Mouse (Mus musculus) adrenal gland (tissue): Measurements from ENCODE around the gene Dusp8.

Experiments used
- intact Hi-C: fragments of 180-260 bp; cut with DNase I; formaldehyde crosslinking; loops from one replicate; pipeline ENCODE4 v1.15.1; 2025

Gene Dusp8

DNA sequence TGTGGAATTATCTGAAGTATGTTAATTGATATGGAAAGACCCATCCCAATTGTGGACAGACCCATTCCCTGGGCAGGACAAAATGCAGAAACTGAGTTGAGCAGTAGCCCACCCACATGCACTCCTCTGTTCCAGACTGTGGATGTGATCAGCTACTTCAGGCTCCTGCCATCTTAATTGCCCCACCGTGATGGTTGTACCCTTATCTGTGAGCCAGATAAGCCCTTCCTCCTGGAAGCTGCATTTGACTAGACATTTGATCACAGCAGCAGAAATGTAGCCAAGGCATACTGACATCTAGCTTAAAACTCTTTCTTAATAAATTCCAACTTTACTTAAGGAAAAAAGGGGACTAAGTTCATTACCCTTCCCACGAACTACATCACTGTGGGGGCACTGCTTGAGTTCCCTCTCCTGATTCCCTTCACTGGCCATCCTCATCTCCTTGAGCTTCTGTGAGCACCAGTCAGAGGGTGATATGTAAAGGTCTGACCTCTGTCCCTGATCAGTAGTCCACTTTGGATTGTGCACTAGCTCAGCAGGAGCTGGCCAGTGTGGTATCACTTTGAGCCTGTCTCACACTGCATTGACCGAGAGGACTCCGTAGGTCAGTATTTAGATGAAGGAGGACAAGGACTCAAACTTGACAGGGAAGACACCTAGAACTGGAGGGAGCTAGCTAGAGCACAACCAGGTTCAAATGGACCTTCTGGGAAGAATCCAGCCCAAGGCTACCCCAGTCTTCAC is 9.3 kb downstream of the Dusp8 start:
- intact Hi-C loops = no loop called here

DNA sequence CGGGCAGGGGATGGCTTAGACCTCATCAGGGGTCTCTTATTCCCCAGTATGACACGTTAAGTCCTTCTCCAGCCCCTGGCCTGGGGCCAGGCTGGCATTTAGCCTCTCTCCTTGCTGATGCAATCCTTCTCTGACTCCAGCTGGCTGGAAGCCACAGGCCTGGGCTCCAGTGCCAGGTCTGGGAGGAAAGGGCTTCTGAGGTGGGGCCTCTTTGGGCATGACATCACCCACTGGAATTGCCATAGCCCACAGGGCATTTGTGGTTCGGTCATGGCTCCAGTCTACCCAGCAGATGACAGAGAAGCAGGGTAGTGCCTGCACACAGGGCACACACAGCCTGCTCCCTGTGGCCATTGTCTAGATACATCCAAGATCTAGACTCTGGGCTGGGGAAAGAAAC is 10.8 kb downstream of the Dusp8 start:
- intact Hi-C loops = no loop called here

DNA sequence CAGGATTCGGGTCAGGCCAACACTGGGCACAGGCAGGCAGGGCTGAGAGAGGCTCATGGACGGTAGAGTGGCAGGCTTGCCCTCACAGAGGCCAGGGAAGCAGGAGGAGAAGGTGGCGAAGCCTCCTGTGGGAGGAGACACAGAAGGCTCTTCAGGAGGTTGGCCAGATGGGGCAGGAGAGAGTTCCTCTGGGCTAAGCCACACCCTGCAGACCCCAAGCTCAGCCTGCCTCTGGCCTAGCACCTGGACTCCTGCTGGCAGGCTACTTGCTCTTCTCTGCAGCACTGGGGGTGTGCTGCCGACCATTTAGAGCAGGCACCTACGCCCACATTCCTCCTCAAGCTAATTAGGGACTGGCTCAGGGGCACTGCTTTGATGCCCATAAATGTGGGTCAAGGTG is 11.2 kb downstream of the Dusp8 start:
- intact Hi-C loops = no loop called here

DNA sequence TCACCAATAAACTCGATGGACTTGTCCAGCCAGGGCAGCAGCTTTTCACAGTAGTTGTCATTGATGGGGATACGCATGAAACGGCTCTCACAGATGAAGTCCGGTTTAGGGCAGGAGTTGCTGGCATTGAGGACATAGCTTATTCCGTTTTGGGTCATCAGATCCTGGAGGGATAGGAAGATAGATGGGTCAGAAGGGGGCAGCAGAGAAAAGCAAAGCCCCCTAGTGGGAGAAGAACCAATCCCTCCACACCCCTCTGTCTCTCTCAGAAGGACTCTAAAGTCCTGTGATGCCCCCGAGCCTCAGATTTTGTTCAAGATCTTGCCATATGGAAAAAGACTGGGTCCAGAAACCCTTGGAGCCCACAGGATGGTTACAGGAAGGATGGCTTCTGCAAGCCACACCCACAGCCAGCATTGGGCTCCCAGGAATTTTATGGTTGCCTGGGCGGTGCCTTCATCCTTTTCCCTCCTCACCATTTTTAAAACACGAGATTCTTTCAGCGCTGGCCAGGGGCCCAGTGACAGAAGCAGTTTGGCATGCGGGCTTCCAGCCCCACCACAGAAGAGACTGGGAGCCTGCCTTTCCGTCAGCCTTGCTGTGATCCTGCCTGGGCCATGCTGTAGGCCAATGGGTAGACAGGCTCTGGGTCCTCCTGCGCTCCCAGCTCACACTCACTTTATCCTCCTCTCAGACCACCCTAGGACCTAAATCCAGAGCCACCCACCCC is 11.9 kb downstream of the Dusp8 start:
- intact Hi-C loops = no loop called here

DNA sequence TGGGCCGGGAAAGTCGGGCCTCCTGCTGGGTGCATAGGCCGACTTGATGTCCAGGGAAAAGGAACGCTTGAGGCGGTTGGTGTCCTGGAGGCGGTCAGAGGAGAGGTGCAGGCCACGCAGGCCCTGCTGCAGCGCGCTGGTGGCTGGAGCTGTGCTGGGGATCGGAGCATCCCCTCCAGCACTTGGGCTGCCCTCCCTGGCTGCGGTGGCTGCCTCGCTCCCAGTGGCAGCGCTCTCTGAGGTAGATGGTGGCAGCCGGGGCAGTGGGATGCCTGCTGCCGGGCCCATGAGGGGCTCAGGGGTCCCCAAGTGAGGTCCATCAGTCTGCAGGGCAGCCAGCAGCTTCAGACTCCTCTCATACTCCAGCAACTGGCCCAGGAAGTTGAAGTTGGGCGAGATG is 13.0 kb downstream of the Dusp8 start:
- intact Hi-C loops = no loop called here

DNA sequence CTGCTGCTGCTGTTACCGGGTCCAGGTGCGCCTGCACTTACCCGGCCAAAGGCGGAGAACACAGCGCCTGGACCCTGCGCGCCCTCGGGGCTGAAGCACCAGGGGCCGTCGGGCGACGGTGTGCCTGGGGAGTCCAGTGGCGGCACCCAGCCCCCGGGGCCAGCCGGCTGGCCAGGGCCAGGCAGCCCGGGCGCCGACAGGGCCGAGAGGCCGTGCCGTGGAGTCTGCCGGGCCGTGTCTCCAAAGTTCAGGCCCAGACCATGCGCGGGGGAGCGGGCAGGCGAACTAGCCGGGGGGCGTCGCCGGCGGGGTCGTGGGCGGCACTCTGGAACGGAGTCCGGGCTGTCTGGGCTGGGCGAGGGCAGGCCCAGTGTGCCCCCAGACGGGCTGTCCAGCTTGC is 13.5 kb downstream of the Dusp8 start:
- intact Hi-C loops = no loop called here

DNA sequence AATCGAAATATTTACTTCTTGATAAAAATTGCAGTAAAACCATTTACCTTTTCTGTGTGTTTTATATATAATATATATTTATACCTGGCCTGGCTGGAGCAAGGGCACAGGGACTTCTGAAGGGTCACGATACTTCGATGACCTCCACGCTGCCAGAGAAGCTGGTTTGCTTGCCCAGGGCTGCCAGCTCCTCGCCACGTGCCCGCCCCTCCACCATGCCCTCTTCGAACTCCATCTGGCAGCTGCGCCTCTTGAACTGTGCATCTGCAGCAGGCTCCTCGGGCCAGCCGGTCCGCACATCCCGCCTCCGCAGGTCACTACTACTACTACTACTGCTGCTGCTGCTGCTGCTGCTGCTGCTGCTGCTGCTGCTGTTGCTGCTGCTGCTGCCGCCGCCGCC is 13.9 kb downstream of the Dusp8 start:
- intact Hi-C loops = no loop called here

DNA sequence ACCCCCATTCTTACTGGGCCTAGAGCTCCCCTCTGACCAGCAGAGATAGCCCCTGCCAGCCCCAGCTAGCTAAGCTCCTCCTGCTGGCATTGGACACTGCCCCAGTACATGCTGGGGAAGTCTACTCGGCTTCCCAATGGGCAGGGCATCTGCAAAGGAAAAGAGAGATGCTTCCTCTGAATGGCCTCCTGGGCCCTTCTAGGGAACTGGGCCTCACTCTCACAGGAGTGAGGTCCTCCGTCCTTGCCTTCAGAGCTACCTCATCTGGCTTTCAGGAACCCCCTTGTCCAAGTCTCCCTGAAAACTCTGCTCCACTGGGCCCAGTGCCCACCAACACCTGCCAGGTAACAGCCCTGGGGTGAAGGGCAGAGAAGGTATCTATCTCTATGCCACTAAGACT is 14.8 kb downstream of the Dusp8 start:
- intact Hi-C loops = no loop called here

DNA sequence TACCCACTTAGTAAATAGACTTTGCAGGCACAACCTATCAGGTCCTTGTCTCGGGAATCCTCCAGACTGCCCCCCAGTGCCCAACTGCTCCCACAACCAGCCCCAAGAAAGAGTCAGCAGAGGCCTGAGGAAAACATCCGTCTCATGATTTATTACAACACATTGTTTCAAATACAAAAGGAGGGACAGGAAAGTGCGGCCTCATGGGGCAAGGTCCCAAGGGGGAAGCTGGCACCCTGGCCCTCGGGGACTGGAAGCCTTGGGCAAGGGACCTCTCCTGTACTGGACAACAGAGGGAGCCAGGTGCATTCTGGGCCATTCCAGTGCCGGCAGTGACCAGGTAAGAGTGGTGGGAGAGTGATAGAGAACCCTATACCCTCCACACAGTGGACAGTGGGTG is 16.3 kb downstream of the Dusp8 start:
- intact Hi-C loops = no loop called here

DNA sequence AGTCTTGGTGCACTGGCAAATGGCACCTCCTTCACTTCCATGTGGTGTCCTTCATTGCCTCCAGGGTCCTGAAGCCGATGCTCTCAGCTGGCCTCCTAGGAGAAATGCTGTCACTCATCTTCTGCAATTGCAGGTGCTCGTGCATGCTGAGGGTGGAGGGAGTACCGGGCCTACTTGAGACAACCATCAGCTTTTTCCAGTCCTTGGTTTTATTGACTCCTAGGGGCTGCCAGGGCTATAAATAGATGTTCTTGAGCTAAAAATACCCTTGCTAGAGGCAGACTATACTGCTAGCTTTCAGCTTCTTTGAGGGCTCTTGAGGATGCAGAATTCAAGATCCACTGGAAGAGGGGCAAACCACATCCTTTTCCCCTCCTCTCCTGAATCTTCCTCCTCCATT is 18.5 kb downstream of the Dusp8 start:
- intact Hi-C loops = no loop called here

DNA sequence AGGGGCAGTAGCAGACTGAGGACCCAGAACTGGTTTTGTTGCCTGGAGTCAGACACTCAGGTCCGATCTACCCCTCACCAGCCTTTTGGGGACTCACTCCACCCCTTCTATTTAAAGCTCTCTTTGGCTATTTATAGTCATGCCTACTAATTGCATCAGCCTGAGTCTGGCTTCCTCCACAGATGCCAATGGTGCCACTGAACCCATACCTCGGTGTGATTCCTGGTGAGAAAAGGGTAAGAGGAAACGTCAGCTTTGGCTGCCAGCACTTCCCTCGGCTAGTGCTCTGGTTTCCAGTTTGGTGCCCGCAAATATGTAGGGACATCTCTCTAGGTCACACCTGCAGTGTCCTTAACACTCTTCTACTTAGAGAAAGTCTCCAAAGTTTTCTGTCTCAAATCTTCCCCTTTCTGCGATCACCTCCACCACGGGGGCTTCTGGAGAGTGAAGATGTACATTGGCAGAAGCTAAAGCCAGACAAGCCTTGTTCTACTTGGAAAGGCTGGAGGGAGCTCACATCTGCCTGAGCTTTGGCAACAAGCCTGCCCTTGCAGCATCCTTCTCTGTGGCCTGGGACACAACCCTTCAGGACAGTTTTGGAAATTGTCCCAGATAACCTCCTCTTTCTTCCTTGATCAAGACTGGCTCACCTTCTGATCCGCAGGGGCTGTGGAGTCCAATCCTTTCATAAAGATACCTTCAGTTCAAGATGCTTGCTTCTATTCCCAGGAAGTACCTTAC is 21.3 kb downstream of the Dusp8 start:
- intact Hi-C loops = no loop called here

DNA sequence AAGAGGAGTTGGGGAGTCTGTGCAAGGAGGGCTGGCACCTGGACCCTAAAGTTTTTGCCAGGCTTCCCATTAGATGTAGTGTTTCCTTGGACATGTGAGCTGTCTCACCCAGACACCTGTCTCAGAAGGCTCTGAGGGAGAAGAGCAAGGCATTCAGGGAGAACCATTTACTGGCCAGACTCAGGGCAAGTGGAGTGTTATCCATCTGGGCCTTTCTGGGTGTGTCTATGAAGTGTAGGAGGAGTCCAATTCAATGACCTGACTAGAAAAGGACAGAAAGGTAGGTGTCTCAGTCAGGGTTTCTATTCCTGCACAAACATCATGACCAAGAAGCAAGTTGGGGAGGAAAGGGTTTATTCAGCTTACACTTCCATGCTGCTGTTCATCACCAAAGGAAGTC is 23.9 kb downstream of the Dusp8 start:
- intact Hi-C loops = loop anchor here (1.0 kb wide), 1 partner anchor 26 kb away; no protein-coding TSS in a partner anchor

DNA sequence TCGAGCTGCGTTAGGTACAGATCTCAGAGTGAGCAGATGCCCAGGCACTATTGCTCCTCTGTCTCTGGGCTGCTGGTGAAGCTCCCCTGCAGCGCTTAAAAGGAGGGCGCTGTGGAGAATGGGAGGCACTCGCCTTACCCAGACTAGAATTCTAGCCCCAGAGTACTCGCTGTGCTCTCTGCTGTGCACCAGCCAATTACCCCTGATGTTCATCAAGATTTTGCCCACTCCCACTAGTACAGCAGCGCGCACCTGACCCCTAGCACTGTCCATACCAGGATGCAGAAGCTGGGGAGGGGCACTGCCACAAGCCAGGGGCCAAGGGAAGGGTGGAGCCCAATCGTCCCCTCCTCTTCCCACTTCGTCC is 24.4 kb downstream of the Dusp8 start:
- intact Hi-C loops = loop anchor here (1.0 kb wide), 1 partner anchor 26 kb away; no protein-coding TSS in a partner anchor

DNA sequence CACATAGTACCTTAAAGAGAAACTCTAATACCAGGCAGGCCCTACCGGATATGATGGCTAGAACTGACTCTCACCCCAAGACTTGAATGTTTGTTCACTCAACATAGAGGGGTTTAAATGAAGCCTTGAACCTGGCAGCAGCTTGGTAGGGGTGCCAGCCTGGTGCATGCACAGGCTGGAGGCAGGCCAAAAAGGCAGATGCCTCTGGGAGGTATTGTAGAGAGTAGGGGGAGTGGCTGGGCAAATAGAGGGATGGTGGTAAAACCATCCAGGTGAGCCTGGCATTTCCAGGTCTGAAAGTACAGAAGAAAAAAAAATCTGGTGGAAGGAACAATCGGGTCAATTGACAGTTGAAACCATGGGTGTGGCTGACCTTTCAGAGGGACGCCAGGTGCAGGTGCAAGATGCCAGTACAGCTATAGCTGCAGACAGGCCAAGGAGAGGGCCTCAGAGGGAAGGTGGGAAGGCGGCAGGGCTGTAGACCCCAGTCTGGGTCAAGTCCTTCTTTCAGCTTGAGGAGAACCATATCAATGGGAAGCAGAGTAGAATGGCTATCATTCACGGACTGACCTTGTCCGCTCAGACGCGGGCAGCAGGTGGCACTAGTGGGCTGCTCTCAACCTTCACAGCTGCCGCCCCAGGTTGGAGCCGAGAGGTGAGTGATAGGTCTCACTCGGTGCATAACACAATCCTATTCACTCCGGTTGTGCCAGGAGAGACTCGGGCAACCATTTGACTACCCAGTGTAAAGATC is 25.0 kb downstream of the Dusp8 start:
- intact Hi-C loops = loop anchor here (1.0 kb wide), 1 partner anchor 27 kb away; no protein-coding TSS in a partner anchor

DNA sequence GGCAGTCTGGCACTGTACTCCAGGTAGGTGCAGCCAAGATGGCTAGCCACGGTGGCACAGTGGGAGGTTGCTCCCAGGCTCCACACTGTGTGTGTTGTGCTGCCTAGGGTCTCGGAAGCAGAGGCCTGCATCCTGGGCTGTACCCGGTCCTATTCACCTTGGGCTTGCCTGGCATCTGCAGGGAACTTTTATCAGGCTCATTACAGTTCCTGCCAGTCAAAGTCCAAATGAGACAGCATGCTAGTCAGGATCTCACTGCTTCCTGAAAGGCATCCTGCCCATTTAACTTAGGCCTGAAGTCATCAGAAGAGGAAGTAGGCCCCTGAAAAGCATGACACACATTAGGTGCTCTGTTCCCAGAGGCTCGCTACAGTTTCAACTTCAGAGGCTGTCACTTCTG is 27.2 kb downstream of the Dusp8 start:
- intact Hi-C loops = no loop called here

DNA sequence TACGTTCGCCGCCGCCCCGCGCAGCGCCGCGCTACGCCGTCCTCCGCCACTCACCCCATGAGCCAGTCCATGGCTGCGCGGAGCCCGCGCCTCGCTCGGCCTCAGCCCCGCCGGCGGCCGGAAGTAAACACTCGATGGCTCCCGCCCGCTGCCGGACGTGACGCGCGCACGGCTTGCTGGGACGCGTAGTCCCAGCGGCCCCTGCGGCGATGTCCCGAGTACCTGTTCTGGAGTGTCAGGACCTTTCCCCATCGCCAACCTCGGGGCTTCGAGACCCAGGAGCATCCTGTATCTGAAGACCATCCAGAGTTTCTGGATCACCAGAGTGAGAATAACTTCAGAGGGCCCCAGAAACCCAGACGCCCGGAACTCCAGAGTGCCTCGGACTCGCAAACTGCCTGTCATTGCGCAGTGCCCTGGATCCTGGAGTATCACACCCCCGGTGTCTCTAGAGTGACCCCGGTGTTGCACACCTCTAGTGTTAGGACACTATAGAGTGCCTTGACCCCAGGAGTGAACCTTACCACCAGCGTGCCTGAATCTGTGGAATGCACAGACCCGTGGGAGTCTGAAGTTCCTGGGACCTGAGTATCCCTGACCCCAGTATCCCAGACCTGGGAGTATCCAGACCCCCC is 34.6 kb downstream of the Dusp8 start, which contains the start of gene Mob2:
Gene Mob2 (minus strand): TSS at position 135 of the 635 bp plus-strand sequence.
- intact Hi-C loops = no loop called here

DNA sequence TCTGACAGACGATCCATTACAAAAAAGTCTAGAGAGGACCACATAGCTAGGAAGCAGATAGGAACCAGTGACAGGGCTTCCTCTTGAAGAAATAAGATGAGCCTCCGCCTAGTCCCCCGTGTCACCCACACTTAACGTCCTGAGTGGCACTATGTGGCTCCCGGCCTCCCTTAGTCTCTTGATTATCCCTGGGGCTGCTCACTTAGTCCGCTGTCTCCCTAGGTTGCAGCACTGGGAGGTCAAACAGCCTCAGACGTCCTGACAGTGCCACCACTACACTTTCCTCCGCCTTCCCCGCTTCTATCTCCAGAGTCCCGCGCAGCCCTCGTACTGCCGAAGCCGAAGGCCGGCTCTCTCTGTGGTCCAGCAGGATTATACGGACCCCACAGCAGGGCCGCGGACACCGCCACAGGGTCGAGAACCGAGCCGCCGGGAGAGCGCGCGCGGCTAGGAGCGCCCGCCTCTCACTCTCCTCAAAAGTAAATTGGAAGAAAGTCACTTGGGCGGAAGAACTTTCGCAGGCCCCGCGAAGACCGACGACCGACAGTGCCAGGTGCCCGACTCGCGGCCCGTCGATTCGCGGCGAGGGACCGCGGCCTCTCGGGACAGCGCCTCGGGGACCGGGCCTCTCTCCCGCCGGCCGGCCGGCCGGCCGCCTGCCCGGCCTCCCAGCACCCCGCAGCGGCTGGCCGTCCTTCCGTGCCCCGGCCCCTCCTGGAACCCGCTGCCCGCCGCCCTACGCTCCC is 35.3 kb downstream of the Dusp8 start:
- intact Hi-C loops = no loop called here

DNA sequence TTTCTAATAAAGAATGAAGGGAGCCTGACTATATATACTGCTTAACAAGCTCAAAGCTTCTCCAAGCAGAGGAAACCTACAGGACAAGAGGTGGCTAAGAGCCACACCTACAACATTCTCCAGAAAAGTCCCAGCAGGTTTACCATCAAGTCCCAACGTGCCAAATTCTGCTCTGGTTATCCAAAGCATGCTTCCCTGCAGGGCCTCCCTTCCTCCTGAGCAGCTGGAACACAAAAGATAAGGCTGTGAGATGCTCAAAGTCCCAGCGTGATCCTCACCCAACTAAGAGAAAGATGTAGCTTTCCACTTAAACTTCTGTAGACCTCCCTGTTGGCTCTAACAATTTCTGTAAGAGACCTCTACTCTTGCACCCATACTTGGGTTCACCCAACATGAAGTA is 36.6 kb downstream of the Dusp8 start:
- intact Hi-C loops = loop anchor here (5.0 kb wide), 1 partner anchor 42 kb away; no protein-coding TSS in a partner anchor

DNA sequence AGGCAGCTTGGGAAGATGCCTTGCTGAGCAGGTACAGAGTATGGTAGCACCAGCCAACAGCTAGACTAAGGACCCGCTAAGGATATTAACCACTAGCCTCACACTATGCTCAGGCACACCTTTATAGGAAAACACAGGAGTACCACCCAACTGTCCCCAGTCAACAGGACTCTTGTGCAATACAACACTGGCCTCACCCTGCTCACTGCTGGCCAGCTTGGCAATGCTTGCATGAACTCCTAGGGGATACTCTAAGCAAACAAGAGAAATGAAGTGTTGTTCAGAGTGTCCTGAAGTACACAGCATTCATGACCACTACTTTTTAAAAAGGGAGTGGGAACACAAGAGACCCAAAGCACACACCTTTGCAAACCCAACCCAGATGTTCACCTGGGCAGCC is 38.5 kb downstream of the Dusp8 start:
- intact Hi-C loops = loop anchor here (5.0 kb wide), 1 partner anchor 40 kb away; no protein-coding TSS in a partner anchor

DNA sequence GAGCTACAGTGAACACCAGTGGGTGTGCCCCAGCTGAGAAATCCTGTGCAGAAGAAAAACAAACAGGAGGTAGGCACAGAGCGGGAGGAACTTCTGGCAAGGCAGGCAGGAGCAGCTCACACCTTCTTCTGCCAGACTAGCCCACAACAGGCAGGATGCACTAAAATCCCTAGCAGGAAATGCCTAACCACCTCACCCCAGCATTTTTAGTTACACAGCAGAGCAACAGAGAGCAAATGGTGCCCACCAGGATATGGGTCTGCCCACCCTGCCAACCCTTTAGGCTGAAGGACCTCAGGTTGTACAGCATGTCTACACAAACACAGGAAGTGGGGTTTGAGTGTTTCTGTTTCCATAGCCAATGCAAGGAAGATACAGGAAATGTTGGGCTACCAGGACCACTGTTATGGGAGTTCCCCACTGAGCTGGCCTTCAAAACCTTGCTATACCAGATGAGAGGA is 39.0 kb downstream of the Dusp8 start:
- intact Hi-C loops = loop anchor here (5.0 kb wide), 1 partner anchor 39 kb away; no protein-coding TSS in a partner anchor
